Mouse (Mus musculus) brain, embryonic 14.5 days (tissue): ENCODE data around the gene Cfap43.

ENCODE experiments used
- CTCF ChIP-seq: fragments of 200-500 bp; IDR thresholded peaks from 2 replicates; pipeline ENCODE4 v1.5.1; 2012; ENCODE audit warnings: inconsistent platforms, mild to moderate bottlenecking, moderate library complexity, borderline replicate concordance; ENCODE audit not compliant: insufficient read depth, insufficient read length; ENCODE audit errors: extremely low read depth
- POLR2A ChIP-seq: fragments of 200-500 bp; IDR thresholded peaks from 2 replicates; pipeline ENCODE4 v1.6.1; 2012; ENCODE audit warnings: mild to moderate bottlenecking, inconsistent platforms, borderline replicate concordance; ENCODE audit not compliant: poor library complexity, insufficient read depth, insufficient read length, severe bottlenecking; ENCODE audit errors: extremely low read depth

DNA sequence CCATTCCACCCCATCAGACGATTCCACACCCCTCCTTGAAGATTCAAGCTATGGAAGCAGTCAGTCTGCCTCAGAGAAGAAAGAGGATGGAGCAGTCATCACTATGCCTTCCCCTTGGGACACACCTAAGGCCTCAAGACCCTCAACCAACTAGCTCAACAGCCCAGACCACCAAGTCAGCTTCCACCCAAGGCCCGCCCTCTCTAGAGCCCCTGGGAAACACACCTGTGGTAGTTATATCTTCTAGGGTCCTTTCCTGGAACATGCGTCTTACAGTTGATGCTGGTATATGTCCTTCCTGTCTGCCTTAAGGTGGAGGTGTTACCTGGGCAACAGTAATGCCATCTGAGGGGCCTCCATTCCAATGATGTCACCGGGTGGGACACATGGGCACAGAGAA is 4.9 kb downstream of the Cfap43 start:
- TF ChIP-seq CTCF: no peak
- no peak for TF ChIP-seq POLR2A
